Mouse (Mus musculus): ENCODE data around the gene Fstl4. TPM values are rescaled to one million over a fixed set of nuclear protein-coding genes. Genes with fewer than 3 reads are reported as not detected.
A peak's percentile ranks its signal among the peaks of the same experiment; 100 is the strongest.
"Not testable (repeated sequence)": the region's sequence is repeated elsewhere in the genome, so short reads cannot be mapped to it uniquely, and the experiment has no call there.

Gene Fstl4
- total RNA-seq, 2 experiments from 2014 or later = not detected

DNA sequence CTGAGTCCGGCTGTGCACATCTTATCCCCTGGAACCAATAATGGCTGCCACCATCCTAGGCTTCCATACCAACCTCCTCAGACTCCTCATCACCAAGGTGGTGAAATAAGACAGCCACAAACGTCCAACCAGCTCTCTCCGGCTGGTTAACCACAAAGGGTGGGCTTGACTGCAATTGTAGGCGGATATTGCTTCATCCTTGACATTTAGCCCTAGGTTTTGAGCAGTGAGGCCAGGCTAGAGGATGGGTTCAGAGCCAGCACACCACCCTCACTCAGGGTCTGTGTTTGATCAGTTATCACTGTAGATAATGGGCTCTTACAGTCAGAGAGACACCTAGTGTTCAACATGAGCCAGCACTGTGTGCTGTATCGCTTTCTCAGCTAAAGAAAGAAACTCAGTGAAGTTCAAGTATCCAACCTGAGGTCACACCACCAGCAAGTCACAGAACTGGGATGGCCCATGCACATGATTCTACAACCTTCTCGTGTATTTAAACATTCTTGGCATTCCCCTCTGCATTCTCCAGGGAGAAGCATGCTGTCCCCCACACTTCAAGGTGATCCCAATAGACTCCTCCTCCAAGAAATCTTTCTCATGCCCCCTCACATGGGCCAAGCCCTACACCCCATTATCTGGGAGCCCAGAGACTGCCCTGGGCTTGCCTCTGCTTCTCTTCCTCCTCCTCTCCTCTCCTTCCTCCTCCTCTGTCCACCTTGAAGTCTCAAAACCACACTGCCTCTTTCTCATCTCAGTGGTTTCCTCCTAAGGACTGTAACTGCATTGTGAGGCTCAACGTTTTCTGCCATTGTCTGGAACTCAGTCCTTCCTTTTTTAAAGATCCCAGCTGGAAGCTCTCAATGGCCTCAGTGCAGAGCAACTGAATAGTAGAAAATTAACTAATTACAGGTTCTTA lies 314.2 kb downstream of the Fstl4 start:
- ATAC-seq (ENCODE audit: poor library complexity, severe bottlenecking) = peak; percentile 82

DNA sequence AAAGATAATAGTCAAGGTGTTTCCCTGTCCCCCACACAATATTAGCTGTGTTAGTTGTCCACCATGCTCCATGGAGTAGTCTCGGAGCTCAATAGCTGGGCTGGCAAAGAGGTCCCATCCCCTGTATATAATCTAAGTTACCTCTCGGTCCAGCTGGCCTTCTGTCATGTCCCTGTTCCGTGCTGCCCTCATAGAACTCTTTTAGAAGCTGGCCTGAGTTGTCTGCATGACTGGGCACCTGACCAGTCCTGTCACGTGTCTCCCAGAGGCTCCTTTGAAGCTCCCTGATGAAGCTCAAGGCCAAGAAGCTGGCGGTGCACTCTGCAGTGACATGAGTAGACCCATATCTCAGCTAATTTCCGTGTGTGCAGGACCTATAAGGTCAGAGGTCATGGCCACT lies 316.9 kb downstream of the Fstl4 start:
- no peak for ATAC-seq (ENCODE audit: poor library complexity, severe bottlenecking)

DNA sequence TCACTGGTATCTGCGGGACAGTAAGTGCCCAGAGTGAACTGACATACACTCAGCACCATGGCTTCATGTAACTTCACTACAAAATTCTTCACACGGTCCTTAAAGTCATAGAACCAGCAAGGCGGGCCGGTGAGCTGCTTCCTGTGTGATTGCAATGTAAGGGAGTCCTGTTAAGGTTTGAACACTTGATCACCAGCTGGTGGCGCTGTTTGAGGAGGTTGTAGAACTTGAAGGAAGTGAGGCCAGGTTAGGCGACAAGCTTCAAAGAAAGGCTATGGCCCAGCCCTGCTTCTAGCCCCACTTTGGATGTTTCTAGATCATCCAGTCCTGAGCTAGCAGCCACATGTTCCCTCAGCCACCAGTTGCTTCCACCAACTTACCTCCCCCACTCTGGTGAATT lies 320.9 kb downstream of the Fstl4 start:
- peak; percentile 52; the same call in 1 of the 2 replicates for ATAC-seq (ENCODE audit: poor library complexity, severe bottlenecking)

DNA sequence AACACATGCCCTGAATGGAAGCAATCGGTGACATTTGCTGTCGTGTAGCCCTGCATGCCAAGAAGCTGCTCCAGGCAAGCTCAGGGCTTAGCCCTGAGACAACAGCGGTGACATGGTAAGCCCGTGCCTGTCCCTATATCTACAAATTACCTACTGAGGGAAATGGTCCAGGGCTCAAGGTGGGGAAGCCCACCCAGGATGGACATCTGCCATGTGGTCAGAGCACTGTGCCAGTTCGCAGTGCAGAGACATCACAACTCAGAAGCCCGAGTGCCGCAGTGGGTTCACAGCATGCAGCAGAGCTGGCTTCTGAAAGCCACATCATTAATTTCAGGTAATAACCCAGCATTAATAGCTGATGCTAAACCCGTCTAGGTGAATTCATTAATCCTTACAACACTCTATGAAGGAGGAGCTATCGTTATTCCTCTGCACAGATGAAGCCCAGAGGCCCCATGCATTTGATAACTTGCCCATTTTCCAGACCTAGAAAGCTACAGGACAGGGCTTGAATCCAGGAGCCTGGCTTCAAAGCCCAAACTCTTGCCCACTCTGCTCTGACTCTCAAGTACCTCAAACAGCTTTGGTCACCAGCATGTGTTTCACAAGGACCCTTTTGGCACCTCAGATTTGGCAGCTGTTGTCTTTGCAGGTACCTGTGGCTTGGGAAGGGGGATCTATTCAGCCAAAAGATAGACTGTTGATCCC lies 321.6 kb downstream of the Fstl4 start:
- ATAC-seq (ENCODE audit: poor library complexity, severe bottlenecking) = no peak

DNA sequence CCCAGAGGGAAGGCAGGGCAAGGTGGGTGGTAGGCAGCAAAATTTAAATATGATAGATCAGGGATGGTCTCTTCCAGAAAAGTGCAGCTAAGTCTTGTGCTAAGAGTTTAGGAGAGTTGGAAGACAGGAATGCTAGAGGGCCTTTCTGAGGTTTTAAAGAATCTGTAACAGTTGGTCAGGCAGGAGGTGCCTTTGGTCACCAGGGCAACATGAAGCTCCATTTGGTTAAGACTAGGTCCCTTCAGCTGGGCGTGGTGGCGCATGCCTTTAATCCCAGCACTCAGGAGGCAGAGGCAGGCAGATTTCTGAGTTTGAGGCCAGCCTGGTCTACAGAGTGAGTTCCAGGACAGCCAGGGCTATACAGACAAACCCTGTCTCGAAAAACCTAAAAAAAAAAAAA lies 323.5 kb downstream of the Fstl4 start:
- ATAC-seq (ENCODE audit: poor library complexity, severe bottlenecking) = not testable (repeated sequence)

DNA sequence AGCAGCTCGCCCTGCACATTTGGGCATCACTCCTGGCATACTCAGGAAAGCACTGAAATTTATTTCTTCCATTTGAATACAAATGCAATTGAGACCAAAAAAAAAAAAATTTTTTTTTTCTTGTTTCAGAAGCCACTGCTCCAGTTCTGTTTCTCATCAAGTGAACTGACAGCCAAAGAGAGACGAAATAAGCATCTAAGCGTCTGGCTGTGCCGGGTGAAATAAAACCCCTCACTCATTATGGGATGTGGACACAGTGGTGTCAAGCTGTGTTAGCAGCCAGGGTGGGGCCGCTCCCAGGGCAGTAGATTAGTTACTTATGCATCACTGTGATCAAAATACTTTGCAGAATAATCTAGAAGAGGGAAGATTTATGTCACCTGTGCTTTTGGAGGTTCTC lies 327.2 kb downstream of the Fstl4 start:
- ATAC-seq (ENCODE audit: poor library complexity, severe bottlenecking) = no peak

DNA sequence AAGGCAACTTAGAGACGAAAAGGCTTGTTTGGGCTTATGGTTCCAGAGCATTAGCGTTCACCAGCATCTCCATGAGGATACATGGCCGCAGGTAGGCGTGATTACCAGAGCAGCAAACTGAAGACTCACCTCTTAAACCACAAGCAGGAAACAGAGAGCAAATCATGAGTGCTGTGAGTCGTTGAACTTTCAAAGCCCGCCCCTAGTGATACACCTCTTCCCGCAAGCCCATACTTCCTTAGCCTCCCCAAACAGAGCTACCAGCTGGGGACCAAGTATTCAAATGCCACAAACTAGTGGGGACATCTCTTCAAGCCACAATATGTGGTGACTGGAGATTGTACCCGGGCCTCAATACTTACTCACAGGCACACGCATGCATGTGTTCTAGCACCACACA lies 332.4 kb downstream of the Fstl4 start:
- no peak for ATAC-seq (ENCODE audit: poor library complexity, severe bottlenecking)

DNA sequence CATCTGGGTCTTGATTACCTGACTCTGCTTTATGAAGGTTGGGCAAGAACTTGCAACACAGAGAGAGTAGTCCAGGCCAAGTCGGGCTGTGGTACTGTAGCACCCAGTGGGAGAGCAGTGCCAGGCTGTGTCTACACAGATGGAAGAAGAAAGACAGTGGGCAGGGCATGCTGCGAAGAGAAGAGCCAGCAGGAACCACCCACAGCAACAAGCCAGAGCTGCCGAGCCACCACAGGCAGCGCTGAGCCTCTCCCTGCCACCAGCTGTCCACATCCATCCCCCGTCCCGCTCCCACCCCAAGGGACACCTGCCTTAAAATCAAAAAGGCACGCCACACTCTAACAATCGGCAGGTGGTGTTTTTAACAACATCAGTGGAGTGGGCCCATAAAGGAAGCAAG lies 332.9 kb downstream of the Fstl4 start:
- 0 out of 2 replicates have a peak, but pooled peaks have one; percentile 25 for ATAC-seq (ENCODE audit: poor library complexity, severe bottlenecking)

DNA sequence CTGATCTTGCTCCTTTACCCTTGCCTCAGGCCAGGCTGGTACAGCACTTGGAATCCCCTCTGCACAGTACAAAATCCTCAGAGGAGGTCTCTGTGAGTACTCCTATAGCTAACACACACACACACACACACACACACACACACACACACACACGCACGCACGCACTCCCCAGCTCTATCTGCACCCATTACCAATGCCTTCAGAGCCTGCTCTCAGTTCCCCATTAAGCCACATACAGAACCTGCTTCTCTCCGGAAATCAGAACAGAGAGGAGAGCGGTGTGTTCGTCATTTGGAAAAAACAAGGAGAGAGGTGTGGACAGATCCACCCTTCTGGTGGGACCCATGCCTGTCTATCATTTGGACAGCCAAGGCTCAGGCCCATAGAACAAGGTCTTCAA lies 333.4 kb downstream of the Fstl4 start:
- peak; percentile 73 for ATAC-seq (ENCODE audit: poor library complexity, severe bottlenecking)

DNA sequence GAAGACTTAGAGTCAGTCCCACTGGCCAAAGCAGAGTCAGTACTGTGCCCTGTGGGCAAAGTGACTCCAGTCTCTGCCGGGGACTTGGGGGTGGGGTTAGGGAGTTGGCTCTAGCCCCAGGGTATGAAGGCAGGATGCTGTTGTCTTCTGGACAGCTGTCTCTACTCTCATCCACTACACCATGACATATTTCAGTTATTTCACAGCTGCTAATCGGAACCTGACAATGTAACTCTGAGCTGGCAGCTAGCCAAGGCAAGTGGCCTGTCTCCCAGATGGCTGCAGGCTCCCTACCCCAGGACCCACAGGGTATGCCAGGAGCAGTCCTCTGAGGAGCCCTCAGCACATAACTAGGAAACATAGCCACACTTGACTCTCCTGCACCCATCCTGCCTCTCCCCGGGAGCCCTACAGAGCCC lies 334.4 kb downstream of the Fstl4 start:
- no peak for ATAC-seq (ENCODE audit: poor library complexity, severe bottlenecking)

DNA sequence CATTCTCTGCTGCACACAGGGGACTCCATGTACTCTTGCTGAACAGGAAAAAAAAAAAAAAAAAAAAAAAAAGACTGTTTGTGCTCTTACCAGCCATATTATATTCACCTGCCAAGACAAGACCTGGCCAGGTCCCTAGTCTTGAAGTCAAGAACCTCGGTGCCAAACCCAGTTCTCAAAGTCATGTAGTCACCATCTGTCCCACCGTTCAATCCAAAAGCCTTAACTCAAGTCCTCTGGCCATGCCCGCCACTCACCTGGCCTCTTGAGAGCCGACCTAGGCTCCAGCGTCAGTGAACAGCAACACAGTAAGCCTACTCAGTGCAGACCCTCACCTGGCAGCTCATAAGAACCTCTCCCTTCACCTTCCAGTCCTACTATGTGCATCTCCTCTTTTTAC lies 334.9 kb downstream of the Fstl4 start:
- no peak for ATAC-seq (ENCODE audit: poor library complexity, severe bottlenecking)

DNA sequence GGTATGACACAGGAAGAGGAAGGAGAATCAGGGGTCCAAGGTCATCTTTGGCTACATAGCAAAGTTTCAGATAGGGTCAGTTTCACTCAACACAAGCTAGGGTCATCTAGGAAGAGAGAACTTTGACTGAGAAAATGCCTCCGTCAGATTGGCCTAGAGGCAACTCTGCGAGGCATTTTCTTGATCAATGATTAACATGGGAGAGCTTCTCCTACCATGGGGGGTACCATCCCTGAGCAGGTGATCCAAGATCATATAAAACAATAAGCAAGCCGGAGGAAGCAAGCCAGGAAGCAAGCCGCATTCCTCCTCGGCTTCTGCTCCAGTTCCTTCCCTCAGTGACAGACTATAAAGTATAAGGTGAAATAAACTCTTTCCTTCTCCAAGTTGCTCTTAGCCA lies 337.3 kb downstream of the Fstl4 start:
- ATAC-seq (ENCODE audit: poor library complexity, severe bottlenecking) = no peak

DNA sequence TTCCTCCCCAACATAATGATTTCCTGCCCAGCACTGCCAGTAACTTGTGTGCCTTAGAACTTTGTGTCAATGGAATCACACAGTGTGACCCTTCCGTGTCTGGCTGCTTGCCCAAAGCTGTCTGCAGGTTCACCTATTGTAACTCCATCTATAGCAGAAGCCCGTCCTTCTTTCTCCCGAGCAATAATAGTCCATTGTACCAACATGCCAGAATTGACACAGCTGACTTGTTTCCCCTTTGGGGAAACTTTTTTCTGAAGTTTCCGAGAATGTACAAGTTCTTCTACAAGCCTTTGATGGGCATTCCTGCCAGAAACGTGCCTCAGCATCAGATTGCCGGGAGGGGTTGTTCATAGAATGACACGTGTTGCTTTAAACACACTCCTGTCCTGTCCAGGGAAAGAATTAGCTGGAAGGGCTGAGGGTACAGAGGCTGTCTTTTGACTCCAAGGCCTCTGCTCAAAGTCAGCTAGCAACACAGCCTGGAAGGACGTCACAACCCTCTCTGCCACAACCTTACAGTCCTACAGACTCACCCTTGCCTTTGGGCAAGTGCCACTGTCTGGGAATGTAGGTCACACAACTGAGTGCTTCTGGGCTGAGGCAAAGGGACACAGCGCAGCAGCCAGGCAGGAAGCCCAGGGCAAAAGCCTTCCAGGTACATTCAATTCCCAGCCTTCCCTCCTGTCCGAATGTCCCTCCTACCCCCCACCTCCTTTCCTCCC lies 339.3 kb downstream of the Fstl4 start:
- no peak for ATAC-seq (ENCODE audit: poor library complexity, severe bottlenecking)

DNA sequence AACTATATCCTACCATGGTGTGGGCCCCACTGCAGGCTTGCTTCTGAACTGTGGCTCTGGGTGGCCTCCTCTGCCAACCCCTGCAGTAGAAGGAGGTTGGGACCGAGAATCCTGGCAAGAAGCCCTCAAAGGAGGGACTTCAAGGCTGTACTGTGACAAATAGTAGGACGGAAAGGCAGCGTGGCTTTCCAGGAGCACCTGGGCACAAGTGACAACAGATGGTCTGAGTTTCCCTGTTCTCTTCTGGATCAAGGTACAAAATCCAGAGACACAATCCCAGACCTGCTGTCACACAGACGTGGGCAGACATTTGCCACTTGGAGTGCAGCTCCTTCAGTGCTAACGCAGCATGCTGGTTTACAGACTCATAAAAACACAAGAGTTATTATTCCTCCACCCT lies 343.3 kb downstream of the Fstl4 start:
- no peak for ATAC-seq (ENCODE audit: poor library complexity, severe bottlenecking)

DNA sequence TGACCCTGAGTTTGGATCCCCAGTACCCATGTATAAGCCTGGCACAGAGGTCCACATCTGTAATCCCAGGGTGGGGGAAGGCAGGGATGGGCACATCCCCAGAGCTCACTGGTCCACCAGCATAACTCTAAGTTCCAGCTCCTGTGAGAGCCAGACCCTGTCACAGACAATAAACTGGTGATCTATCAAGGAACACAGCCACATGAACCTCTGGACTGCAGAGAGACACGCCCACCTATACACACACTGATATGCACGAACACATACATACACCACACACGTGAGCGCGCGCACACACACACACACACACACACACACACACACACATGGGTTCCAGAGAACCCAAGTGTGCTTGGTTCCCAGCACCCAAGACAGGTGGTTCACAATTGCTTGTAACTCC lies 344.4 kb downstream of the Fstl4 start:
- no peak for ATAC-seq (ENCODE audit: poor library complexity, severe bottlenecking)

DNA sequence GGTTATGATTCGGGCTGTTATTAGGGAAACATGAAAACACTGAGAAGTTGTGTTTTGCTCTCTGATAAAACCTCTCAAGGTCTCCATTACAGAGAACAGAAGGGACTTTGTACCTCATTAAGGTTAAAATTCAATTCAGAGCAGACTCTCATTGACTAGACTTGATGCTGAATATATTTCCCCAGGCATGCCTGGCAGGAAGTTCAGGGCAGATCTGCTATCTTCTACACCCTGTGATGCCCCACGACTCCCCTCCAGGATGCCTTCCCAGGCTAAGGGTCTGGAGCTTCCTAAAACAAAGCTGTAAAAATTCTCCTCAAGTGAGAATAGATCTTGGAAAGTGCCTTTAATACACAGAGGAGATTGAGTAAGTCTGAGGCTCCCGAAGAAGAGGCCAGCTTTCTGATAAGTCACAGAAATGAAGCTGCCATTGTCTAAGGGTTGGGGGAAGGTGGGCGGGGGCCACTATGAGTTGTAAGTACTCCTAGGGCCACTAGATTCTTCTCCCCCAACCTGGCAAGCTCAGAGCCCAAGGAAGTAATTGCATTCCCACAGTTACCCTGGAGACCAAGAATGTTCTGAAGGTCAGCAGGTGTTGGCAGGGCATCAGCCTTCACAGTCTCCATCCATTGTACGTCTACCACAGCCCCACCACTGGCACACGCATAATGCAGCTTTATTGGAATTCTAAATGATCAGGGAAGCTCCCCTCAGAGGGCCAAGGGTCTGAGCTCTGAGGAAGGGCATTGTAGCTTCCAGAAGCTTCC lies 345.4 kb downstream of the Fstl4 start:
- ATAC-seq (ENCODE audit: poor library complexity, severe bottlenecking) = no peak

DNA sequence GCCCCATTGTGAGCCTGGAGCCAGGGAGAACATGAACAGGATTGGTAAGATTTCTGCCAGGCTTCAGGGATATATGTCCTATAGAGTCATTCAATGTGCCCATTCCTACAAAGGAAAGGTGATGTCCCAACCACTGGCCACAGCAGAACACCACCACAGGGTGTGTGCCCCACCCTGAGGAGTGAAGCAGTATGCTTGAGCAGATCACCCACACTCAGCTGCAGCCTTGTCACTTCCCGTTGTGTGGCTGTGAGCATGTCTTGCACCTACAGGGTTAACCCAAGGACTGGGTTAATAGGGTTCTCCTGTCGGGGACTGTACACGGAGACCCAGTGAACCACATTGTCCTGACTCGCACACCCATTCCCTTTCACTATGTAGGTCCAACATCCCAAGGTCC lies 351.3 kb downstream of the Fstl4 start:
- peak; percentile 52; the same call in 1 of the 2 replicates for ATAC-seq (ENCODE audit: poor library complexity, severe bottlenecking)

DNA sequence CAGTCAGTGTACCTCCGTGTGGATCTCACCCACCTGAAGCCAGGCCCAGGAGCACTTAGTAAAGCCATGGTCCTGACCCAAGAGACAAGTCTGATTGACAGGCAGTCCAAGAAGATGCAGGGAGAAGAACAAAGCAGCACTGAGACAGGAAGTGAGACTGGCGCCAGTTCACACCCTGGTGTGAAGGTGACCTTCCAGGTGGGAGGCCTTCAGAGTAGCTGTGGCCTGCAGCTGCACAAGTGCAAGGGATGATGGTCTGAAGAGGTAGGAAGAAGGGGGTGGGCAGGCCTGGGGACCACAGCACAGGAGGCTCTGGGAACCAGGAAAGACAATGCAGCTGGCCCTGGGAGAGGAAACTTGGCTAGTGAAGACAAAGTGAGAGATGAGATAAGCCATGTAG lies 351.9 kb downstream of the Fstl4 start:
- ATAC-seq (ENCODE audit: poor library complexity, severe bottlenecking) = no peak

DNA sequence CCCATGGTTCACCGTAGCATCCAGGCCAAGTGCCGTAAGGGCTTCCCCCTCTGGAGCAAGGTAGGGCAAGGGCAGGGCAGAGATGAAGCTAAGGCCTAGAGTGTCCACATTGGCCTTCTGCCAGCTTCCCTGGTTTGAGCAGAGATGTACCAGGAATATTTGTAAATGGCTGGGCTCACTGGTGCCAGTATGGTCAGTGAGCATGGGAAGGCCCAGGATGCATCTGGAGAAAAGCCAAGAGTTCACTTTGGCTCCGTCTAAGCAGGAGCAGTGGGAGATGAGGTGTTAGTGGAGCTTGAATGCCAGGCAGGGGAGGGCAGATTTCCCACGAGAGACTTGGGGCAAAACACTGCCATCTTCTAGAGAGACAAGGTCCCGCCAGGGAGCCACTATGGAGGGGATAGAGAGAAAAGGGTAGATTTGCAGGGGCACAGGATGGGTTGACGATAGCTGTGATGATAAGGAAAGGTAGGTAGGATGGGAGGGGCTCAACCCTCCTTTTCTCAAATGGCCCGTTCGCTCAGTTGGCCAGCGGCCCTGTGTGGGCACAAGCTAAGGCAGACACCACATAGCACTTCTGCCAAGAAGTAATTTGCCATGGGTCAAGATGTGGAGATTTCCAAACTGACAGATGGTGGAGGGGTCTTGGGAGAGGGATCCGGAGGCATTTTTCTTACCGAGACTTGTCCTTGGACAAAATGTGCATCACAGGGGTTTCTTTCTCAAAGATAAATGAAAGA lies 354.0 kb downstream of the Fstl4 start:
- no peak for ATAC-seq (ENCODE audit: poor library complexity, severe bottlenecking)

DNA sequence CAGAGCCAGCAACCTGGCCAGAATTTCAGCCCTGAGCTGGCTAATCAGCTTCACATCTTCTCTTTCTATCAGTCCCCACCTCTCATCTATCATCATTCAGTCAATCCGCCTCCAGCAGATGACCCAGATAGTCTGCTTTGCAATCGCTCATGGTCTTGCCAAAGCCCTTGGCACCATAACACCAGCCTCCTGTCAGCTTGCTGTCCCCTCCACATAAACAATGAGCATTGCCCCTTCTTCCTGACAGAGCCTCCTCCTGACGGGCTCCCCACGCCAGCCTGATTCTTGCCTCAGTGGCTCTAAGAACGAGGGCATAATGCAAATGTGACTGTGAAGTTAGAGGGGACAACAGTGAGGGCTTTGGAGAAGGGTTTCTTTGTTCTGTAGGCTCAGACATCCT lies 355.5 kb downstream of the Fstl4 start:
- ATAC-seq (ENCODE audit: poor library complexity, severe bottlenecking) = no peak

All from megakaryocyte, adult 5-6 weeks (primary cell).